Mouse (Mus musculus): Measurements from ENCODE around the gene Ugt2b5. TPM values are rescaled to one million over a fixed set of nuclear protein-coding genes. Genes with fewer than 3 reads are reported as not detected.
"Not testable (repeated sequence)": the region's sequence is repeated elsewhere in the genome, so short reads cannot be mapped to it uniquely, and the experiment has no call there.

Ugt2b5 gene
- polyA plus RNA-seq (2017; shearing (Covaris generic)) = not detected

DNA sequence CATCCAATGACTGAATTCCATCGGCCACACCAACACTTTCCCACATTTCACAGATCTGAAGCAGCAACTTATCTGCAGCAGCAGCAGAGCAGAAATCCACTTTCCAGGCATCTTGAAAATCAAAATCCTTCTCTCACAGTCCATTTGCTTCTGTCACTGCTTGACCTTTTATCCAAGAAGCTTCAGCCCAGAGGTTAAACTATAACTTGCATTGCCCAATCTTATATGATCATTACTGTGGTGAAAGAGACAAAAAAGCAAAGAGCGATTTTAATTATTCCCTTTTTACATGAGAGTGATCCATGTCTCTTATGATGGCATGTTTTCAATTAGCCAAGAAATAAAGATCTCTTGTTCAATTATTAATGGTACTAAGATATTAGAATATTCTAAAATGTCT lies at the start of gene Ugt2b5:
Ugt2b5 (minus strand) TSS at position 123 of the 400 bp plus-strand sequence.
- not testable (repeated sequence) for ATAC-seq

DNA sequence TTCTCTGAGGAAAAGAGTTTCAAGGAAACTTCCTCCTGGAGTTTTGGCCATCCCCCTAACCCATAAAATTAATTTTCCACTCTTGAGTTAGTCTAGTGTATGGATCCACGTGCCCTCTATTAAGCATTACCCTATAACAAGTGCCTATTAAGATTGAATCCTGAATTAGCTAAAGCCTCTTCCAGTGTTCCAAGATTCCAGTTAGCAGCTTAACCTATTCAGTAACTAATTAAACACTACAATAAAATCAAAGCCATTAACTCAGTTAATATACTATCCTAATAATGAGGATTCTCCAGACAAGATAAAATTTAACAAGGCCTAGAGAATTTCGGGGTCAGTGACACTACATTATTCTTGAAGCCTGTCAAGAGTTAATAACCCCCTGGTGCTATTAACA lies 35.7 kb upstream of the Ugt2b5 start:
- ATAC-seq = not testable (repeated sequence)

- no peak for ATAC-seq
Measured at GRCm38 (mm10) chr5:87174671-87175070, 34.6 kb upstream of the Ugt2b5 start.

DNA sequence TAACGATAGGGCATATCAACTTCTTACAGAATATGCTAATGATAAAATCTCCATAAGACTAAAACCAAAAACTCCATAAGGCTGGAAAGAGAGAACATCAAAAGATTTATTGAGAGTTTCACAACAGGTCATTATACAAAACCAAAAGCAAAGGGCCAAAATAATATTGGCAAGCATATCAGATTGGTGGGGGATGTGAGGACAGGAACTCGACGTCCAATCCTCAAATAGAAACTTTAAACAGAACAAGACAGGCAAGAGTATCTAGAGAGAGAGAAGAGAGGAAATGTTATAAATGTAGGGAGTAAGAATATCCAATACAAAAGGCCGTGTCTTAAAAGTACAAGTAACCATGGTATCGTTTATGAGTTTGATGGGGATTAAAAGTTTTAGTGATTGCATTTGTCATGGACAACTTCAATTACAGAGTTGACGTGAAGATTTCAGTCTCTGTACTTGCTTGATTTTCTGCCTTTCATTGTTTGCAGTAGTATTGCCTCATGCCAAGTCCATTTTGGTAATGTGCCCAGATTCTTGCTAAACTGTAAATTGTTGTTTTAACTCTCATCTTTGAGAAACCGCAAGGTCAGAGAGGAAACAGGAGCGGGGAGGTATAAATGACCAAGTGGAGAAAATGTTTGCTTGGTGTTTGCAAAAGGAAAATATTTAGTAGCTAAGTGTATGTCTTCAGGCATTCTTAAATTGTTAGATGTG lies 7.8 kb upstream of the Ugt2b5 start:
- ATAC-seq = no peak

GRCm38 (mm10) chr5:87142865-87143456 lies 2.8 kb upstream of the Ugt2b5 start:
- no peak for ATAC-seq

DNA sequence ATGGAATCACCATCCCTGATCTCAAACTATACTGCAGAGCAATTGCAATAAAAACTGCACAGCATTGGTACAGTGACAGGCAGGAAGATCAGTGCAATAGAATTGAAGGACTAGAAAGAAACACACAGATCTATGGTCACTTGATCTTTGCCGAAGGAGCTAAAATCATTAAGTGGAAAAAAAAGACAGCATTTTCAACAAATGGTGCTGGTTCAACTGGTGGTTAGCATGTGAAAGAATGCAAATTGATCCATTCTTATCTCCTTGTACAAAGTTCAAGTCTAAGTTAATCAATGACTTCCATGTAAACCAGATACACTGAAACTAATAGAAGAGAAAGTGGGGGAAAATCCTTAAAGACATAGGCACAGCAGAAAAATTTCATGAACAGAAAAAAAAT lies 36.4 kb downstream of the Ugt2b5 start:
- ATAC-seq = not testable (repeated sequence)

DNA sequence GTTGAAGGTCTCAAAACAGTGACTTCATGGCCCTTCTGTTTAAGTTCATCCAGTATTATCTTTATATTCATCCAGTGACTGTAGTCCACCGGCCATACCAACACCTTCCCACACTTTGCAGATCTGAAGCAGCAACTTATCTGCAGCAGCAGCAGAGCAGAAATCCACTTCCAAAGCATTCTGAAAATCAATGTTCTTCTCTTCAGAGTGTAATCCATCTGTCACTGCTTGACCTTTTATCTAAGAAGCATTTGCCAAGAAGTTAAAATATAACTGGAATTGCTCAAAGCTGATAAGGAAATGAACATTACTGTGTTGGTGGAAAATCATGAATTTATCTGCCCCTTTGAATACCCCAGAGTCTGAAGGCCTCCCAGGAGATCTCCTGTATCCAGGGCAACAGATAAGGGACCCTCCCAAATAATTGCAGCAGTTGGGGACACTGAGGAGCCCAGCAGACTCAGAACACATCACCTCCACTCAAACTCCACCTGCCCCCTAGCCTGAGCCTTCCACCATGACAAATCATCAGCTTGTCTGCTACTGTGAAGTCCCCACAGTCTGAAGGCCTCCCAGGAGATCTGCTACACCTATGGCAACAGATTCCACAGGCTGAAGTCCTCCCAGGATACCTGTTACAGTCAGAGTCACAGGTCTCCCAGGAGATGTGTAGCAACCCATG lies 47.6 kb downstream of the Ugt2b5 start, which contains the start of gene Ugt2b36:
Ugt2b36 (minus strand) TSS at position 210 of the 682 bp plus-strand sequence.
- no peak for ATAC-seq

- ATAC-seq = no peak
Measured at GRCm38 (mm10) chr5:87091111-87091510, 49.0 kb downstream of the Ugt2b5 start.

- no peak for ATAC-seq
Measured at GRCm38 (mm10) chr5:87089264-87089663, 50.9 kb downstream of the Ugt2b5 start.

DNA sequence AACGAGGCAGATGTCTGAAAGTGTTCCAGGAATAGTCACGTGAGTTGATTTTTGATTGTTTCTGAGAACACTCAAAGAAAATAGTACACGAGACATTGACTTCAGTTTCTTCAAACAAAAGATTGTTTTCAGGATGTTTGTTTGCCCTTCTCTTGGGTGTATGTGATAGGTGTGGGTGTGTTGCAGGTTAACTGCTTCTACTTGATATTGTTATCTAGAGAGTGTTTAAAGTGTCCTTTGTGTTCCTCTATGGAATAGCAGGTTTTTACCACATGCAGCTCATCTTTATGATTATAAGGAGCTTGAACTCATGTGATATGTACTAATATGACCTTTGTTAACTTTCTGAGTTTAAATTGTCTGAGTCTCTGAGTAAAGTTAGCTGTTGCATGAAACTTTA lies 53.8 kb downstream of the Ugt2b5 start:
- no peak for ATAC-seq

Other genes starting within 250 kb of the Ugt2b5 start
- gene Ugt2b34, start 233.4 kb downstream of the Ugt2b5 start, polyA plus RNA-seq (2017; shearing (Covaris generic)) = not detected
- not detected for gene Ugt2b1, start 213.8 kb downstream of the Ugt2b5 start, polyA plus RNA-seq (2017; shearing (Covaris generic))
- gene Ugt2b35, start 139.5 kb downstream of the Ugt2b5 start, polyA plus RNA-seq (2017; shearing (Covaris generic)) = not detected
- not detected for gene Ugt2b36, start 47.8 kb downstream of the Ugt2b5 start, polyA plus RNA-seq (2017; shearing (Covaris generic))
- gene Ugt2b37, start 114.5 kb upstream of the Ugt2b5 start, polyA plus RNA-seq (2017; shearing (Covaris generic)) = not detected
- not detected for gene Ugt2a3, start 196.9 kb upstream of the Ugt2b5 start, polyA plus RNA-seq (2017; shearing (Covaris generic))